In genomic region chr11:97343175-97343574, GRCm38 (mm10) we compare ENCODE assay signal across 11 mouse cellular contexts. TPM values are rescaled to one million over a fixed set of nuclear protein-coding genes. Genes with fewer than 3 reads are reported as not detected.
DNase-seq lines count a peak whose midpoint lies in the region; ATAC-seq and TF ChIP-seq lines count a peak whose summit lies in the region.
"Had no signal": no experiment of that assay in that cellular context is flagged by ENCODE, and none has a peak within 500 bp of the region (broad histone marks: within the 10 kb centered on the region; RNA-seq: fewer than 3 reads in every experiment).

No protein-coding gene starts in this region.

- H3K9ac ChIP-seq in intestine, embryonic 16.5 days (ENCODE audit: low read depth, low read length) = peak overlapping the region; percentile 10; the same call in 1 of the 2 replicates
- H3K9ac ChIP-seq in forebrain, embryonic 13.5 days = no peak overlapping the region
- H3K9ac ChIP-seq: forebrain, embryonic 12.5 days had no signal

- peaks cover 47% of the 10 kb centered on the region for H3K4me1 ChIP-seq in E14TG2a.4 (replicated peaks; ENCODE audit: low read depth, low read length)
- H3K4me1 ChIP-seq in intestine, embryonic 16.5 days (ENCODE audit: control insufficient read depth, insufficient read depth, low read length) = peaks cover 16% of the 10 kb centered on the region
- H3K4me1 ChIP-seq in forebrain, embryonic 13.5 days = peaks cover 13% of the 10 kb centered on the region

- 32% methylated on average over 8 of the region's 8 CpGs for WGBS in intestine, embryonic 16.5 days
- 28% methylated on average over 5 of the region's 8 CpGs for WGBS in forebrain, embryonic 13.5 days

- H3K27ac ChIP-seq in intestine, embryonic 16.5 days (ENCODE audit: low read length) = no peak overlapping the region
- H3K27ac ChIP-seq in forebrain, embryonic 13.5 days = no peak overlapping the region
- H3K27ac ChIP-seq: forebrain, embryonic 12.5 days had no signal

- H3K27me3 ChIP-seq in E14TG2a.4 (ENCODE audit: insufficient read depth, low read length) = peaks cover 49% of the 10 kb centered on the region
- no peaks in the 10 kb centered on the region for H3K27me3 ChIP-seq in intestine, embryonic 16.5 days (replicated peaks; ENCODE audit: control insufficient read depth, insufficient read depth, low read length)
- peaks cover 4% of the 10 kb centered on the region; the same call in 1 of the 2 replicates for H3K27me3 ChIP-seq in forebrain, embryonic 13.5 days

- H3K36me3 ChIP-seq in E14TG2a.4 (ENCODE audit: insufficient read depth, low read length) = no peaks in the 10 kb centered on the region
- no peaks in the 10 kb centered on the region for H3K36me3 ChIP-seq in intestine, embryonic 16.5 days (ENCODE audit: control insufficient read depth, insufficient read depth, low read length)
- no peaks in the 10 kb centered on the region for H3K36me3 ChIP-seq in forebrain, embryonic 13.5 days (ENCODE audit: poor library complexity, severe bottlenecking)
- H3K36me3 ChIP-seq: forebrain, embryonic 12.5 days had no signal

- H3K4me3 ChIP-seq in E14TG2a.4 (replicated peaks; ENCODE audit: low read length) = peak overlapping the region; percentile 60; the same call in 1 of the 2 replicates
- no peak overlapping the region for H3K4me3 ChIP-seq in intestine, embryonic 16.5 days (ENCODE audit: low read length)
- no peak overlapping the region for H3K4me3 ChIP-seq in forebrain, embryonic 13.5 days
- H3K4me3 ChIP-seq: forebrain, embryonic 12.5 days had no signal

- H3K4me2 ChIP-seq in intestine, embryonic 16.5 days (ENCODE audit: low read depth, low read length) = no peak overlapping the region
- H3K4me2 ChIP-seq in forebrain, embryonic 13.5 days = no peak overlapping the region
- H3K4me2 ChIP-seq: forebrain, embryonic 12.5 days had no signal

- H3K9me3 ChIP-seq in E14TG2a.4 (ENCODE audit: low read length) = peaks cover 8% of the 10 kb centered on the region; the same call in 1 of the 2 replicates
- no peaks in the 10 kb centered on the region for H3K9me3 ChIP-seq in intestine, embryonic 16.5 days (ENCODE audit: control insufficient read depth, low read length)
- no peaks in the 10 kb centered on the region for H3K9me3 ChIP-seq in forebrain, embryonic 13.5 days (replicated peaks)
- H3K9me3 ChIP-seq: forebrain, embryonic 12.5 days had no signal

- TF ChIP-seq CTCF in E14TG2a.4 (conservative IDR thresholded peaks at IDR 0.05; ENCODE audit: low read length) = no peak

- peak; percentile 40 for DNase-seq in CD4-positive helper T cell, adult 2 months (ENCODE audit: low read depth, low spot score)
- no peak for DNase-seq in kidney, postnatal 10 days
- no peak for DNase-seq in adrenal gland, postnatal 10 days
- DNase-seq in urinary bladder, postnatal 10 days (ENCODE audit: low spot score) = no peak
- DNase-seq: layer of hippocampus, adult 9-11 months; retina, postnatal 1 day had no signal

- ATAC-seq in intestine, embryonic 16.5 days = no peak
- ATAC-seq in megakaryocyte progenitor cell, adult 5-6 weeks (replicated peaks; ENCODE audit: poor library complexity) = 0 out of 2 replicates have a peak, but pooled peaks have one; percentile 12
- ATAC-seq in forebrain, embryonic 13.5 days = no peak

RNA-seq across cellular contexts. Expression of gene Gpr179, which starts 8.7 kb away (rescaled TPM):
- polyA plus RNA-seq in intestine, embryonic 16.5 days (2015; fragmentation: Nextera tagmentation; extraction: Ambion mirVana) = 0.11 and 0.13 TPM in 2 replicates
- total RNA-seq in megakaryocyte progenitor cell, adult 5-6 weeks (2015) = 0.02 and 0.05 TPM in 2 replicates
- 0.10 TPM in 1 of 2 replicates, not detected in the other for total RNA-seq in megakaryocyte progenitor cell, adult 5-6 weeks (2017)
- 1 to 10 TPM; 3.0 to 3.4 TPM for total RNA-seq in adrenal gland, postnatal 10 days (2021)
- 0.19 and 0.25 TPM in 2 replicates for polyA plus RNA-seq in forebrain, embryonic 13.5 days (2015; fragmentation: Nextera tagmentation; extraction: Ambion mirVana)

RNA-seq across cellular contexts. Expression of gene Socs7, which starts 19.2 kb away (rescaled TPM):
- 1.8 and 2.1 TPM in 2 replicates for polyA plus RNA-seq in intestine, embryonic 16.5 days (2015; fragmentation: Nextera tagmentation; extraction: Ambion mirVana)
- total RNA-seq in megakaryocyte progenitor cell, adult 5-6 weeks (2015) = 5.3 and 7.2 TPM in 2 replicates
- 10.2 and 11.0 TPM in 2 replicates for total RNA-seq in megakaryocyte progenitor cell, adult 5-6 weeks (2017)
- total RNA-seq in adrenal gland, postnatal 10 days (2021) = 10 to 100 TPM; 16.9 to 20.1 TPM
- 7.7 and 8.6 TPM in 2 replicates for polyA plus RNA-seq in forebrain, embryonic 13.5 days (2015; fragmentation: Nextera tagmentation; extraction: Ambion mirVana)

RNA-seq across cellular contexts. Expression of gene Mrpl45, which starts 27.7 kb away (rescaled TPM):
- 65.0 and 65.4 TPM in 2 replicates for polyA plus RNA-seq in intestine, embryonic 16.5 days (2015; fragmentation: Nextera tagmentation; extraction: Ambion mirVana)
- 34.7 and 43.6 TPM in 2 replicates for total RNA-seq in megakaryocyte progenitor cell, adult 5-6 weeks (2015)
- total RNA-seq in megakaryocyte progenitor cell, adult 5-6 weeks (2017) = 22.4 and 23.1 TPM in 2 replicates
- 10 to 100 TPM; 40.1 to 52.8 TPM for total RNA-seq in adrenal gland, postnatal 10 days (2021)
- polyA plus RNA-seq in forebrain, embryonic 13.5 days (2015; fragmentation: Nextera tagmentation; extraction: Ambion mirVana) = 47.4 and 49.1 TPM in 2 replicates
